Mouse (Mus musculus) B cell, adult 2 months (primary cell): ENCODE measurements around the gene St8sia2.

ENCODE experiments used
- DNase-seq, 2 experiments: peaks; one replicate each; pipeline ENCODE4 v3.0.0; 2022

Gene St8sia2

GRCm38 (mm10) chr7:73965164-73965563 lies 48.3 kb downstream of the St8sia2 start:
- no peak for DNase-seq

- no peak for DNase-seq
Measured at GRCm38 (mm10) chr7:73962431-73962830, 51.1 kb downstream of the St8sia2 start.

- DNase-seq, result no peak
Measured at GRCm38 (mm10) chr7:73954441-73954840, 59.0 kb downstream of the St8sia2 start.

- DNase-seq, result no peak
Measured at GRCm38 (mm10) chr7:73953131-73953530, 60.4 kb downstream of the St8sia2 start.

- no peak for DNase-seq
Measured at GRCm38 (mm10) chr7:73941640-73942039, 71.8 kb downstream of the St8sia2 start.

- no peak for DNase-seq
Measured at GRCm38 (mm10) chr7:73939236-73939635, 74.3 kb downstream of the St8sia2 start.

GRCm38 (mm10) chr7:73938046-73938810 lies 75.3 kb downstream of the St8sia2 start:
- no peak for DNase-seq

GRCm38 (mm10) chr7:73936119-73936518 lies 77.4 kb downstream of the St8sia2 start:
- no peak for DNase-seq

GRCm38 (mm10) chr7:73935703-73936102 lies 77.8 kb downstream of the St8sia2 start:
- DNase-seq, result no peak

- DNase-seq, result no peak
Measured at GRCm38 (mm10) chr7:73933036-73933435, 80.5 kb downstream of the St8sia2 start.

- DNase-seq, result no peak
Measured at GRCm38 (mm10) chr7:73920921-73921485, 92.5 kb downstream of the St8sia2 start.

- no peak for DNase-seq
Measured at GRCm38 (mm10) chr7:73917633-73918311, 95.7 kb downstream of the St8sia2 start.

- DNase-seq, result no peak
Measured at GRCm38 (mm10) chr7:73911899-73912298, 101.6 kb downstream of the St8sia2 start.

- no peak for DNase-seq
Measured at GRCm38 (mm10) chr7:73910843-73911242, 102.6 kb downstream of the St8sia2 start.

- DNase-seq, result no peak
Measured at GRCm38 (mm10) chr7:73909432-73910205, 103.9 kb downstream of the St8sia2 start.

- no peak for DNase-seq
Measured at GRCm38 (mm10) chr7:73894506-73894905, 119.0 kb downstream of the St8sia2 start.

- no peak for DNase-seq
Measured at GRCm38 (mm10) chr7:73891830-73892229, 121.7 kb downstream of the St8sia2 start.

GRCm38 (mm10) chr7:73890891-73891610 lies 122.4 kb downstream of the St8sia2 start:
- no peak for DNase-seq

GRCm38 (mm10) chr7:73890466-73890865 lies 123.0 kb downstream of the St8sia2 start:
- no peak for DNase-seq
